Mouse (Mus musculus) intestine, postnatal 0 days (tissue): ENCODE results near the gene Slc6a21. TPM values are rescaled to one million over a fixed set of nuclear protein-coding genes. Genes with fewer than 3 reads are reported as not detected.

ENCODE experiments used
- ATAC-seq: fragments of 200-750 bp; cut with Nextera tagmentation; 2 replicates; pipeline ENCODE4 v1.8.0; 2017; ENCODE audit warnings: mild to moderate bottlenecking, moderate TSS enrichment, moderate library complexity
- H3K27ac ChIP-seq: fragments of 300-500 bp; sonication (generic); 2 replicates; pipeline ENCODE4 v1.5.1; 2014; ENCODE audit warnings: mild to moderate bottlenecking, low read depth, low read length, moderate library complexity
- H3K27me3 ChIP-seq: fragments of 300-500 bp; sonication (generic); replicated peaks from 2 replicates; pipeline ENCODE4 v1.6.1; 2014; ENCODE audit warnings: low read length, mixed read lengths; ENCODE audit not compliant: control insufficient read depth, insufficient read depth
- H3K36me3 ChIP-seq: fragments of 300-500 bp; sonication (generic); 2 replicates; pipeline ENCODE4 v1.6.1; 2014; ENCODE audit warnings: mild to moderate bottlenecking, moderate library complexity; ENCODE audit not compliant: control insufficient read depth, insufficient read depth
- H3K4me1 ChIP-seq: fragments of 300-500 bp; sonication (generic); replicated peaks from 2 replicates; pipeline ENCODE4 v1.6.1; 2014; ENCODE audit warnings: antibody characterized with exemption, low read length, mixed read lengths; ENCODE audit not compliant: control insufficient read depth, insufficient read depth
- H3K4me2 ChIP-seq: fragments of 300-500 bp; sonication (generic); replicated peaks from 2 replicates; pipeline ENCODE4 v1.6.1; 2014; ENCODE audit warnings: low read depth, mild to moderate bottlenecking, moderate library complexity
- H3K4me3 ChIP-seq: fragments of 300-500 bp; sonication (generic); 2 replicates; pipeline ENCODE4 v1.5.1; 2014; ENCODE audit warnings: low read depth, low read length
- H3K9ac ChIP-seq: fragments of 300-500 bp; sonication (generic); 2 replicates; pipeline ENCODE4 v1.6.1; 2014; ENCODE audit warnings: mild to moderate bottlenecking, low read depth, low read length
- H3K9me3 ChIP-seq: fragments of 300-500 bp; sonication (generic); 2 replicates; pipeline ENCODE4 v1.6.1; 2016; ENCODE audit warnings: mixed run types; ENCODE audit not compliant: control insufficient read depth
- CTCF ChIP-seq: sonication (generic); IDR thresholded peaks from 2 replicates; pipeline ENCODE4 v1.5.1; 2016; ENCODE audit warnings: low read depth, mild to moderate bottlenecking, control low read depth, antibody characterized with exemption, moderate library complexity
- WGBS: fragments of 180-500 bp; shearing (Covaris S2); extraction: QIAGEN DNeasy Blood & Tissue Kit; methylation state at CpG from one replicate; pipeline ENCODE4 v1.1.7; 2014; 5-methylcytosine and 5-hydroxymethylcytosine counted together
- polyA plus RNA-seq: library from polyadenylated mRNA; unstranded; fragments of >200 nt; fragmentation: Nextera tagmentation; extraction: Ambion mirVana; gene quantifications from 2 replicates; pipeline ENCODE4 v1.2.1, GENCODE M21; 2015

Gene Slc6a21
- polyA plus RNA-seq, 1 experiment from 2014 or later: not detected

- peaks cover 8% of the 10 kb centered on the region; the same call in 1 of the 2 replicates for H3K36me3 ChIP-seq
- WGBS: under 1% methylated on average over 22 of the region's 22 CpGs
- H3K4me3 ChIP-seq: peak overlapping the region; percentile 73
Measured at GRCm38 (mm10) chr7:45332685-45333425, 55.5 kb downstream of the Slc6a21 start.

GRCm38 (mm10) chr7:45333431-45333982 lies 56.2 kb downstream of the Slc6a21 start, which contains the start of gene Trpm4:
Trpm4 (minus strand) TSS chr7:45333780.
- Histone ChIP-seq H3K4me3 (peak within 1 kb of the TSS; percentile 73), H3K36me3 (peaks cover 8% of the 10 kb centered on the region; the same call in 1 of the 2 replicates), H3K4me2 (peak within 1 kb of the TSS; percentile 79), H3K4me1 (peaks cover 19% of the 10 kb centered on the region), H3K9me3 (no peaks in the 10 kb centered on the region), H3K9ac (peak within 1 kb of the TSS; percentile 71), H3K27me3 (no peaks in the 10 kb centered on the region), H3K27ac (peak within 1 kb of the TSS; percentile 91)
- no peak for TF ChIP-seq CTCF
- ATAC-seq: peak; percentile 68
- under 1% methylated on average over 38 of the region's 38 CpGs for WGBS

More at GRCm38 (mm10) chr7:45332685-45333425, 55.5 kb downstream of the Slc6a21 start:
- H3K4me2 ChIP-seq: peak overlapping the region; percentile 79
- H3K9me3 ChIP-seq: no peaks in the 10 kb centered on the region
- H3K27me3 ChIP-seq: no peaks in the 10 kb centered on the region
- H3K9ac ChIP-seq: peak overlapping the region; percentile 71
- peak overlapping the region; percentile 91 for H3K27ac ChIP-seq
- TF ChIP-seq CTCF: no peak; the same call in none of the 2 replicates
- ATAC-seq: peak; percentile 65
- peaks cover 13% of the 10 kb centered on the region; the same call in 1 of the 2 replicates for H3K4me1 ChIP-seq

- H3K27ac ChIP-seq: no peak overlapping the region
- no peak for ATAC-seq
- no peak for TF ChIP-seq CTCF
- no peaks in the 10 kb centered on the region for H3K9me3 ChIP-seq
- peak overlapping the region; percentile 17; the same call in 1 of the 2 replicates for H3K4me2 ChIP-seq
- H3K27me3 ChIP-seq: no peaks in the 10 kb centered on the region
- peaks cover 23% of the 10 kb centered on the region for H3K4me1 ChIP-seq
- peaks cover 8% of the 10 kb centered on the region; the same call in 1 of the 2 replicates for H3K36me3 ChIP-seq
- H3K4me3 ChIP-seq: no peak overlapping the region
- no peak overlapping the region for H3K9ac ChIP-seq
- WGBS: 22% methylated on average over 3 of the region's 3 CpGs
Measured at GRCm38 (mm10) chr7:45334605-45335004, 57.3 kb downstream of the Slc6a21 start.

GRCm38 (mm10) chr7:45335056-45335455 lies 57.7 kb downstream of the Slc6a21 start, which contains the start of gene Hrc:
Hrc (plus strand) TSS chr7:45335290.
- no peak within 1 kb of the TSS; the same call in 1 of the 2 replicates for H3K27ac ChIP-seq
- peaks cover 7% of the 10 kb centered on the region; the same call in 1 of the 2 replicates for H3K36me3 ChIP-seq
- H3K4me2 ChIP-seq: peak within 1 kb of the TSS; percentile 79
- no peak within 1 kb of the TSS for H3K9ac ChIP-seq
- H3K9me3 ChIP-seq: no peaks in the 10 kb centered on the region
- H3K27me3 ChIP-seq: no peaks in the 10 kb centered on the region
- no peak for ATAC-seq
- WGBS: 42% methylated on average over 5 of the region's 5 CpGs
- H3K4me3 ChIP-seq: no peak within 1 kb of the TSS
- peaks cover 23% of the 10 kb centered on the region for H3K4me1 ChIP-seq
- TF ChIP-seq CTCF: no peak

GRCm38 (mm10) chr7:45336319-45336718 lies 59.0 kb downstream of the Slc6a21 start:
- Histone ChIP-seq H3K9ac (no peak overlapping the region), H3K9me3 (no peaks in the 10 kb centered on the region), H3K4me3 (no peak overlapping the region), H3K27ac (no peak overlapping the region), H3K36me3 (no peaks in the 10 kb centered on the region), H3K4me2 (no peak overlapping the region), H3K4me1 (peaks cover 19% of the 10 kb centered on the region), H3K27me3 (no peaks in the 10 kb centered on the region)
- WGBS: 89% methylated on average over 4 of the region's 4 CpGs
- no peak for ATAC-seq
- TF ChIP-seq CTCF: no peak

GRCm38 (mm10) chr7:45337469-45337868 lies 60.2 kb downstream of the Slc6a21 start:
- no peak overlapping the region for H3K27ac ChIP-seq
- H3K36me3 ChIP-seq: no peaks in the 10 kb centered on the region
- H3K9me3 ChIP-seq: no peaks in the 10 kb centered on the region
- ATAC-seq: no peak
- no peaks in the 10 kb centered on the region for H3K27me3 ChIP-seq
- H3K4me1 ChIP-seq: peaks cover 20% of the 10 kb centered on the region
- no peak overlapping the region for H3K4me3 ChIP-seq
- peak overlapping the region; percentile 91 for H3K4me2 ChIP-seq
- WGBS: 39% methylated on average over 4 of the region's 4 CpGs
- no peak overlapping the region for H3K9ac ChIP-seq
- TF ChIP-seq CTCF: no peak
